Mouse (Mus musculus): ENCODE measurements around the gene Evc2.
A peak's percentile ranks its signal among the peaks of the same experiment; 100 is the strongest.

Evc2 gene

DNA sequence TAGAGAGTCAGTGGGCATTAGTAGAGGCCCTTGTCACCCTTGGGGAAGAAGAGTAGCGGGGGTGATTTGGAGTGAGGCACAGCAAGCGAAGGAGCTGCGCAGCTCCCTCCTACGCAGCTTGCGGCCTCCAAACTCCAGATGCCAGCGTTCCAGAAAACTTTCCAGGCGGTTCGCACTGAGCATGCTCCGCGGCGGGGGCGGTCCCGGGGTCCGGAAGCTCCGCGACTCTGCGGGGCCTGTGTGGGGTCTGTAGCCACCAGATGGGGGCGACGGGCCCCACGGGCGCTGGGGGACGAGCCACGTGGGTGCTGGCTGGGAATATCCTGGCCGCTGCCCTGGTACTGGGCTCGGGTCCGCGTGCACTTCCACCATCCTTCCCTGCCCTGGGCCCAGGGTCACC is at the start of gene Evc2:
Gene Evc2, plus strand, starts transcription at position 212 of the 400 bp plus-strand sequence.
- peak; percentile 36 for DNase-seq (ENCODE audit: low spot score)

DNA sequence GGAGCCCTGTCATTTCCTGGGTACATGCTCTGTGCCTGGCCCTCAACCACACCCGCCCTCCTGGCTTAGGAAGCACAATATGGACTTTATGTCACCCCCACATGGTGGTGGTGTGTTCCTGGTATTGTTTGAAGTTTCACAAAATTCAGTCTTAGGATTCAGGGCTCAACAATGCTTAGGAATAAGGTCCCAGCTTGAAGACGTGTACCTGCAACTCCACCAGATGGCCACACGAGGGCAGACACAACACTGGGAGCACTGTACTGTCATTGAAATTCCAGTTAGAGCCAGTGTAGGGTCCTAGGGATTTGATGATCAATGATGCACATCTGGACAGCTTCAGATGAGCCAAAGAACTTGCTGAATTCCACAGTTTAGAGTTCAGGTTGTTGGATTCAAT is 49.1 kb upstream of the Evc2 start:
- no peak for DNase-seq (ENCODE audit: low spot score)

DNA sequence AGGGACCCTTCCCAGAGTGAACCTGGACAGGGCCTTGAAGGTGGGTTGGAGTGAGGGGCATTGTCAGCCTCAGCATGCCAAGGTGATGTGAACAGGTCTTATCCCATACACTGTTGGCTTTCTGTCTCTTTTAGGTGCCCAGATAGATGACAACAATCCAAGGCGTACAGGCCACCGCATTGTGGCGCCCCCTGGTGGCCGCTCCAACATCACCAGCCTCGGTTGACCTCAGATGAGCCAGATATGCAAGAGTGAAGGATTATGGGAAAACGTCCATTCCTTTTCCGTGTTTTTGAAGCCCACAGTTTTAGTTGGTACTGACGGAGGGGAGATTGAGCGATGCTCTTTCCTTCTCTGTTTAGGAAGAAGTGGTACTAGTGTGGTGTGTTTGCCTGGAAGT is 47.3 kb upstream of the Evc2 start:
- no peak for DNase-seq (ENCODE audit: low spot score)

DNA sequence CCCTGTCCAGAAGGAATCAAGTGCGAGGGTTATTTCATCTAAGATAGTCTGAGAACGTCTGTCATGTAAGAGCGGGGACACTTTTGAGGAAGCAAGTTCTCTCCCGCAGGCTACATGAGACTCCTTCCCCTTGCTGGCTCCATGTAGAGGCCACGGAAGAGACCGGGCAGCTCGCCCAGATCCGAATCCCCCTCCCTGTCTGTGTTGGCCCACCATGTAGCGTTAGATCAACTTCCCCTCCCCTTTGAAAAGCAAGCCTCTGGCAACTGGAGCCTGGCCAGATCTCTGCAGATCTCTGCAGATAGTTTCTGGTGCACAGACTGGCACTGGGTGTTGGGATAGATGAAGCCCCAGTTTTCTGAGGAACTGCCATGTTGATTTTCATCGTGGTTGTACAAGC is 41.6 kb upstream of the Evc2 start:
- DNase-seq (ENCODE audit: low spot score) = no peak

DNA sequence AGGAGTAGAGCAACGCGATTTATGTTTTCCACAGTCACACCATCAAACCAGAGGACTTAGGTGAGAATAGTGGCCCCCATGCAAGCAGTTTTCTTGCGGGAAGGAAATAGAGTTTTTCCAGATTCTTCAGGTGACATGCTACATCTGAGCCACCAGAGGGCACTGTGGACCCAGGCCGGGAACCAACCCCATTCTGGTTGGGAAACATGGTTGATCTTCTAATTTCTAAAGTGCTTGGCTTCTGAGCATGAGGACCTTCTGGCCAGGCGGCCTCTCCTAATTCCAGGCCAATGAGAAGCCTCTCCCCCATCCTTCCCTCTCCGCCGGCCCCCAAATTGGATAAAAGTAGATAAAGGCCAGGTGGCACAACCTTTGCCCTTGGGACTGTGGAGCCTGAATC is 39.9 kb upstream of the Evc2 start:
- no peak for DNase-seq (ENCODE audit: low spot score)

DNA sequence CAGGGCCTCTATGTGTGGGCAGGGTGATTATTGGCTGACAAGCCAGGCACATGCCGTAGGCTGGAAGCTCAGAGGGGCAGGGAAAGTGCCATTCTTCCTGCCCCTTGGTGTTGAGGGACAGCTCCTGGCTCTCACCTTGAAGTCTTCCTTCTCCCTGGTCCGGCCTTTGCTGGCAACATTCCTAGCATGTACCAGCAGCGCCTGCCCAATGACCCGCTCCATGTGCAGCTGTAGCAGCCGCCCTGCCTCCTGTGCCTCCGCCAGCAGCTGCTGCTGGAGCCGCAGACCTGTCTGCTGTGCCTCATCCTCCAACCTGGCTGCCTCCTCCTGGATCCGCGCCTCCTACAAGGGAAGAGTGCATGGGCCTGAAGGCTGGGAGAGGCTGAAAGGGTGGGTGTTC is 28.3 kb upstream of the Evc2 start:
- DNase-seq (ENCODE audit: low spot score) = no peak

DNA sequence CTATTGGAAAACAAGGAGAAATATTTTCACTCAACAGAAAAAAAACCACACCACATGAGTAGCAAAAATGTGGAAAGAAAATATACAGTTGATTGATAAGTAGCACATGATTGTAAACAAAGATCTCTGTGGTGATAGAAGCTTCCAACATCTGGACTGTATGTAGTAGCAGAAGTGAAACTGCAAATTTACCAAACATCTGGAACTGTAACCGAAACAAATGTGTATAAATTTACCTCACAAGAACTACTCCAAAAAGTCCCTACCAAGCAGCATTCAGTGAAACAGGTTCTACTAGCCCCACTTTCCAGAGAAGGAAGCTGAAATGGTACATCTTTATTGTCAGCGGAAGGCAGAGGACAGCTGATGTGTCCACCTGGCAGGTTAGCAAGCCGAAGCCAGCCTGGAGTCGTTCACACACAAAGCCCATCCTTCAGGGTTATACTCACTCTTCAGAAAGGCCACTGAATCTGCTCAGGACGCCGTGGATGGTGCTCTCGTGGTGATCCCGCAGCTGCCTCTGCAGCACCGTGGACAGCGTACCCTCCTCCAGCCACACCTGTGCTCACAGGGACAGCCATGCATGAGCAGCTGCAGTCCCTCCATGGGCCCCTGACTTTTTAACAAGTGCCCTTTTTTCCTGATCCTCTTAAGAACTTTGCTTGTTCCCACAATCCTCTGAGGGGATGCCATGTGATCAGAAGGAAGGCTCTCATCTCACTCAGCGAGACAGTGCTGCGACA is 25.1 kb upstream of the Evc2 start:
- DNase-seq (ENCODE audit: low spot score) = no peak

DNA sequence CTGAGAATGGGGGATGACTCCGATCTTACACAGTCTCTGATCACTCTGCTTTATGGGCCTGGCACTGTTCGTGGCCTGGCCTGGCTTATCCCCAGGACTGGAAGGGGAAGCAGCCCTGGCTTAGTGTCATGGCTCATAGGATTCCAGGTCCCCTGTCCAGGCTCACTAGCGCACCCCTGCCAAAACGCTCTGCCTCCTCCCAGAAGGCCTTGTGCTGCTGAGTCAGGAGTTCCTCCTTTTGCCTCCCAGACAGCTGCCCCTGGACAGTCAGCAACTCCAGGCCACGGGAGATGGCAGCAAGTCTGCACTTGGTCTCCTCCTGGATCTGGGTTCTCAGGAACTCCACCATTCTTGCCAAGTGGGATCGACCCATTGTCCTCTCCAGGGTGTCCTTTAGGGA is 19.6 kb upstream of the Evc2 start:
- DNase-seq (ENCODE audit: low spot score) = no peak

DNA sequence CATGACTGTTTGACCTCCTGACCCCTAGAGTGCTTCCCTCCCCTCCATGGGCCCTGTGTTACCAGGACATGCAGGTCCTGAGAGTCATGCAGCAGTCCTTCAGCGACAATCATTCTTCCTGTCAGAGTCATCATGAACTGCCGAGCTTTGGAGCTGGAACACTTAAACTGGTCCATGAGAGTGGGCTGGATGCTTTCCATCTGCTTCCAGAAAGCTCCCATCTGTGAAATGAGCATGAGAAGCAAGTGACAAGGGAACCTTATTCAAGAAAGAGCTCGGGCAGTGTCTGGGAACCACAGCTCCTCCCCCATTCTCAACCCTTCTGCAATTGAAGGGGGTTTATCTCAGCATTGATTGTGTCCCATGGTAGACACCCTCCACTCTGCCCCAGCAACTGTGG is 18.1 kb upstream of the Evc2 start:
- no peak for DNase-seq (ENCODE audit: low spot score)

DNA sequence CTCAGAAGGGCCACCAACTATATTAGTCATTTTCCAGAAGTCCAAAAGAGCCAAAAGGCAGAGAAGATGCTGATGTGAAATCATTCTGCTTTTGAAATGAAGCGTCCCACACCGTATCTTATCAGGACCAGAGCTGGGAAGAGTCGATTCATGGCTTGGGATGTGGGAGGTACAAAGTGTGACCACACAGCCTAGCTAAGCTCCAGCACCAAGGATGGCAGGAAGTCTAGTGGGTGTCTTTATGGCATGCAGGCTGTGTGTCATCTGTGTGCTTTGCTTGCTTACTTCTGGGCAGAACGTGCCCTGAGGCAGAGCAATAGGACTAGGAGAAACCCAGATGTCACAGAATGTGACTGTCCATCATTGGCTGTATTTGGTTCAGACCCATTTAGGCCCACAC is 17.5 kb upstream of the Evc2 start:
- DNase-seq (ENCODE audit: low spot score) = no peak

DNA sequence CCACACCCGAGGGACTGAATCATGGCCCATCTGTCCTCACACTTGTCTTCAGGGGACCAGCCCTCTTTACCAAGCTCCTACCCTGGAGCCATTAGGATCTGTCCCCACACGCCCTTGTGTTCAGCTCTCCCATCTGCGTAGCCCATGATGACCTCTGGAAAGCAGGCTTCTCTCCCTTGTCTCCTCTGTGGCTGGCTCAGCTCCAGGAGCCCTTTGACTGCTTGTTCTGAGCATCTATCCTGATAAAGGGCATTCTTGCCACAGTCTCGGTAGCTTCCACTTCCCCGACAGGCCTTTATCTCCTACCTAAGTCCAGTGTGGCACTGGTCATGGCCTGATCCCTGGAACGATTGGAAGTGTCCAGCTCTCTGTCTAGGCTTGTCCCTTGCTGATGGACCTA is 11.6 kb upstream of the Evc2 start:
- DNase-seq (ENCODE audit: low spot score) = no peak

DNA sequence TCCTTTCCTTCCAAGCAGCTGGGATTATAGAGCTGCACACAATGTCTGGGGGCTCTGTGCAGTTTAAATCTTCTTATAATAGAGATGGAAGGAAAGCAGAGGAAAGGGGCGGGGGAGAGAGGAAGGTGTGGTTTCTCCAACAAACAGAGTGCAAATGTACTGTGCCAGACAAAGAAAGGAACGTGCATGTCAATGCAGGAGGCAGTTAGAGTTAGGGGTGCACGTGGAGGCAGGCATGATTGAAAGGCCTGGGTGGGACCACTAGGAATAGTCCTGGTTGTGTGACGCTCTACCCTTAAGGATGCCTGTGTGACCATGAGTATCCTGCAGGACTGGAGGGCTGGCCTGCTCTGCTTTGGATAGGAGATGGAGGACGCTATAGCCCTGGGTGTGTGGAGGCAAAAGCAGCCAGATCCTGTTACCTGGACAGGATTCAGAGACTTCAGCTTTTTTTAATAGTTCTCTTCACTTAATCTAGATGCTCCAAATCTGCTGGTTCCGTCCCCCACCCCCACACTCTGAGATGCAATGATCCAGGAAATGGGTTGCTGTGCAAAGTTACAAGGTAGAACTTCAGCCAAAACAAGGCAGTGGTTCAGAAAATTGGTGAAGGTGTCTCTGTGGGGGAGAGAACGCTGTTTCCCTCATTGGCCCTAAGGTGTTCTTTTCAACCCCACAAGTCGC is 7.7 kb upstream of the Evc2 start:
- no peak for DNase-seq (ENCODE audit: low spot score)

DNA sequence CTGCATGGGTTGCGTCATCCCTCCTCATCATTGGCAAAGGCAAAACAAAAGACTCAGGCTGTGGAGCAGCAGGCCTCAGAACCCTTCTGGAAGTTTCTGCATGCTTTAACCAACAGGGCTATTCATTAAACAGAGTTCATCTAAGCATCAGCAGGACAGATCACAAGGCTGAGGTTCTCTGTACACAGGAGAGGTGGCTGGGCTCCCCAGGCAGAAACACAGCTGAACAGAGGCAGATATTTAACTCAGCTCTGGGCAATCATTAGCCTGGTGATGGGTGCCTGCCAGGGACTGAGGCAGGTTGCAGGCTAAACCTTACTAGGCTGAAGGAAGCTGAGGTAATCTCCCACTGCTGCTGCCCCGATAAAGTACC is 7.2 kb upstream of the Evc2 start:
- DNase-seq (ENCODE audit: low spot score) = no peak

DNA sequence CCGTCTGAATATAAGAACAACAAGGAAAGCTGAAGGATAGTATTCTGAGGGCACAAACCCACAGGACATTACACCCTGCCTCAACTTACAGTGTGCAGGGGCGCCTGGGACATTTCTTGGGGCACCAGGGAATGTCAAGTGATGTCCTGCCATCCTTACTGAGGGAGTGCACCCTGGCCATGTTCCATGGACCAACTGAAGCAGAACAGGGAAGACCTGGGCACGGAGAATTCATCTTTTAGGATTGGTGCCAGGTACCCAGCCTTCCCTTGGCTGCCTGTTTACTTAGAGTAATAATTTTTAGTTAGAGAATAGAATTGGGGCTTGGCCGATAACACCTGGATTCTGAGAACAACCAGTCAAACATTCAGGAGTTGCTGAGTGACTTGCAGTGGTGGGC is 6.2 kb upstream of the Evc2 start:
- no peak for DNase-seq (ENCODE audit: low spot score)

DNA sequence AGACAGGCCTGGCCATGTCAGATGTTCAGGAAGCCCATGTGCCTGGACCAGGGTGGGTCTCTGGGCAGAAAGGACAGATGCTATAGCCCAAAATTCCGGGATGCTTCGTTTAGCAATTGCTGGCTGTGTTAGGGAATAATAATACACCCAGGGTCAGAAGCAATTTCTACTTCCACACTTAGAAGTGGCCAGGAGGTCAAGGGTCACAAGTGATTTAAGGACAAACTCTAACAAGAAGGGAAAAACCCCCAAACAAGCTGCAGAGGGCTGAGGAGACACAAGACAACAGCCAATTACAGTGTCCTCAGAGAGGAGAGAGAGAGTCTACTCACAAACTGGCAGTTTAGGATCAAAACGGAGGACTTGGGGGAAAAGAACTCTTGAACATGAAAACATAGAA is 3.2 kb upstream of the Evc2 start:
- no peak for DNase-seq (ENCODE audit: low spot score)

DNA sequence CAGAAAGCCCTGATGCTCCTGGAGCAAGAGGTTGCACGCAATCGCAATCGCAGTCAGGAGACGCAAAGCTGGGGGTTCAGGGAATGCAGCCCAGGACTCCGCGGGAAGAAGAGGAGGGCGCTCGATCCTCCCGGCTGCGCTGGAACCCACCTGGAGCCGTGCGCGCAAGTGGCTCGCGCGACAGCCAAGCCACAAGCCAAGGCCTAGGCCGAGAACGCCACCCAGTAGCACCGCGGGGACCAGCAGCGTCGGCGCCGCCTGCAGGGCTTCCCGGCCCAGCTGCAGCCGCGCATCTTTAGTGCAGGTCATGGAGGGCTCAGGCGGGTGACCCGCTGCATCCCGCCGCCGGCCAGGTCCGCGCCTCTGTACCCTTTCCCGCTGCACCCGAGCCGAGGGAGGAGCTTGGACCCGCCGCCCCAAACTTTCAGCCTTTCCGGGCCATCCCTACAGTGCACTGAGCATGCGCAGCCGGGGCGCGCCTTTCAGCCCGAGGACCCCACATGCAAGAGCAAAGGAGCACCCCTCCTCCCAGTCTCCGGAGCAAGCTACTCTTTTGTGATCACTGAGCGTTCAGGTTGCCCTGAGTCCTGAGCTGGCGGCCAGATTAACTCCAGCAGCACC is 1.7 kb upstream of the Evc2 start, which contains the start of gene Evc:
Gene Evc, minus strand, starts transcription at position 410 of the 621 bp plus-strand sequence.
- no peak for DNase-seq (ENCODE audit: low spot score)

DNA sequence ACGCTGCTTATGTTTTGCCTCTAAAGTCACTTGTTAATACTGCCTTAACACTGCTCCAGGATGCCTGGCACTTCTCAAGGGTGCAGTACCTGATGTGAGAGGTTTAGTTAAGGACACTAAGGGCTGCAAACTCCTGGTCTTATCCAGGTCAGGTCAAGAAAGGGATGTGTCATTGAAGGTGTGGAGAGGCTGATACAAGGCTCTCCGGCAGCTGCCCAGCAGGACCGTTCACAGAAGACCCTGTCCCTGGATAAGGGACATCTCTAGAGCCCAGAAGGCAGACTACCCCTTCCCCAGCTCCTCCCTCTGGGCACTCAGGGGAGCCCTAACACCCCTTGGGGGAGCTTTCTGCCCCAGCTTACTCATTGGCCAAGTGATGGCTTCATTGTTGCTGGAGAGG is 603 bp upstream of the Evc2 start:
- no peak for DNase-seq (ENCODE audit: low spot score)

DNA sequence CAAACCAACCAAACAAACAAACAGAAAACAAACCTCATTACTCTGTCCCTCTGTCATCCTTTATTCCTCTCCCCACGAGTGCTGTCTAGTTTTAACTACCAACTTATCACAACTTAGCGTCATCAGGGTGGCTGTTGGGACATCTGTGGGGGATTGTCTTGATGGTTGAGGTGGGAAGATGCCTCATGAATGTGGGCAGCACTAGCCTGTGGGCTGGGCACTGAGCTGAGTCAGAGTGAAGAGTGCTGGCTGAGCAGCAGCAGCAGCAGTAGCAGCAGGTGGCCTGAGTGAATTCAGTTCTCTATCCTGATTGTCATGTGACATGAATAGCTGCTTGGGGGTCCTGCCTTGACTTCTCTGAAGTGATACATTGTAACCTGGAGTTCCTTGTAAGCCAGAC is 5.7 kb downstream of the Evc2 start:
- no peak for DNase-seq (ENCODE audit: low spot score)

DNA sequence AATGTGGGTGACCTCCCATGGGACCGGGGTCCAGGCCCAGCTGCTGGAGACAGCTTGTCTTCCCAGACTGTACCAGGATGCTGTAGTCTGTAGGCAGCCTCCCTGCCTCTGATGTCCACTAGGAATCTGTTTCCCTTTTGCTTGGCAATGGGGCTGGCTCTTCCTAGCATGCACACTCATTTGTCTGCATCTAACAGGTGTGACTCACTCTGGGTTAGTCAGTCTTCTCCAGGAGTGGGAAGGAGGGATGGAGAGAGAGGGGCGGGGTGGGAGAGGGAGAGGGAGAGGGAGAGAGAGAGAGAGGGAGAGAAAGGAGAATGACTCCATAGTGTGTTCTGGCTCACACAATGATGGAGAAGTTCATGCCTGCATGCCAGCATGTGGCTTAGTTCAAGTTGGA is 13.5 kb downstream of the Evc2 start:
- no peak for DNase-seq (ENCODE audit: low spot score)

DNA sequence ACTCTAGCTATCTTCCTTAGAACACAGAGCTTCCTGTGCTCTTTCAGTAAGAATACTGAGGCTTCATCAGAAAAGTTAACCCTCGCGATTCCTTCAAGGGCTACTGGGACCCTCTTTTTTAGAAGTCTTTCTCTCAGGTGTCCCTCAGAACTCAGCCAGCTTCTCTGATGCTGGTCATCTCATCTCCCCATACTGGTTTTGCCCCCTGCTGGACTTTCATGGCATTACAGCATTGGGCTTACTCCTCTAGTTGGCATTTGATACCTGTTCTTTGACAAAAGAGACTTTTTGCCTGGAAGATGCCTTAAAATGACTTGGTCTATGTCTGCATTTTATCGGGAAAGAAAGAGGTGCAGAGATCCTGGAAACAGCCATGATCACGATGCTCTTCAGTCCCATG is 16.1 kb downstream of the Evc2 start:
- no peak for DNase-seq (ENCODE audit: low spot score)

DNA sequence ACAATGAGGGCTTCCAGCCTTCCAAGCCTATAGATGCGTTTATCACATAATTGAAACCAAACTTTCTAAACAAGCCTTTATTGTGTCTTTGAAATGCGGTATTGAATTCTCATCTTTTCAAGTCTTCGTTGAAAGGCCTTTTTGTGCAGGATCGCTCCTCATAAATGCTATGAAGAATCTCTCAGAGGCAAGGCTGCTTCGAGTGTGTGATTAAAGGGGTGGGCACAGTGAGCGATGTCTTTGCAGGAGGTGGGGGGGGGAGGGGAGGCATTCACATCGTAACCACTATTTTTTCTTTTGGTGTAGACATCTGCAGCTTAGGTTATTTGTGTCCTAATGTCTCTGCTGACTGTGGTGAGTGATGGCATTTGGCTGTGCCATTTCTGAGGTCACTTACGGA is 17.7 kb downstream of the Evc2 start:
- DNase-seq (ENCODE audit: low spot score) = no peak

DNA sequence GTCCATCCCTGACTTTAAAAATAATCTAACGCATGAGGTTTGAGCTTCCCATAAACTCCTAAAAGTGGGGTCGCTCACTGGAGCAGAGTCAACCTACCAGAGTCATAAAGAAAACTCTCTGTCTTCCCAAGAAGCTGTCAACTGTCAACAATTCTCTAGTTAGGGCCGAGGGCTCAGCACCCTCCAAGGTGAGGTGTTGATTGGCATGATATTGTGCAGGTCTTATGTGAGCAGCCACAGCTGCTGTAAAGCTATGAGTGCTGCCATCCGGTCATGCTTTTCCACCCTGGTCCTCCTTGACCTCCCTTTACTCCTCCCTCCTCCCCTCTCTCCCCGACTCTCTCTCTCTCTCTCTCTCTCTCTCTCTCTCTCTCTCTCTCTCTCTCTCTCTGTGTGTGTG is 24.3 kb downstream of the Evc2 start:
- DNase-seq (ENCODE audit: low spot score) = no peak

DNA sequence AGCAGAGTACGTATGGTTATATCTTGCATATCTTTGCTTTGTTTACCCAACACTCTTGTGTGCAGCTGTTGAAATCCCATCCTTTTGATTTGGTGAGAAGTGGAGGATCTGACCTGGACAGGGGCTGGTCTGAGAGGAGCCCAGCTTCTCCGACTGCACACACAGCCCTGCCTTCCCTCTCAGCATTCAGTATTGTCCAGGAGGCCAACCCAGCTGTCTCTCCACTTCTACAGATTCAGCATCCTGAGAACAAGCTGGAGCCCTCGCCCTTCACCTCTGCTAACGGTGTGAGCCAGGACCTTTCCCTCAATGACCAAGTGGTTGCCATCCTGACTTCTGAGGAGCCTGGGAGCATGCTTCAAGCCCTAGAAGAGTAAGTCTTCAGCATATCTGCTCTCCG is 25.0 kb downstream of the Evc2 start:
- DNase-seq (ENCODE audit: low spot score) = no peak

DNA sequence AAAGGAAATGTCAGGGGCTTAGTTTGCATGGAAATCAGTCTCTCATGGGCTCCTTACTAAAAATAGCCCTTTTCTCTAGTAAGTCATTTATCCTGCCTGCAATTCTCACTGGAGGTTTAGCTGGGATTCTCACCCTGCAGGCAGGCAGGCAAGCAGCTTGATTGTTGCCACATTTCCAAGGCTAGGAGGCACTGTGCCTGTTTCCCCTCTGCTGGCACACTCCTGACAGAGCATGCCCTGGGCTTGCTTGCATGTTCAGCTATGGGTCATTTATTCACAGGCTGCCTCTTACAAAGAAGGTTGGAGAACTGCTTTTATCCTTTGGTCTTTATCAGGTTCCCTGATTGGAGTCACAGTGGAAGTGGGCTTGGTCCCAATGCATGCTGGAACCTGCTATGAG is 27.5 kb downstream of the Evc2 start:
- no peak for DNase-seq (ENCODE audit: low spot score)
